Mouse (Mus musculus) monocyte, adult 2 months (primary cell): Measurements from ENCODE around the gene Prkaca.
A peak's percentile ranks its signal among the peaks of the same experiment; 100 is the strongest.
"Not testable (repeated sequence)": the region's sequence is repeated elsewhere in the genome, so short reads cannot be mapped to it uniquely, and the experiment has no call there.

ENCODE experiments used
- DNase-seq, 2 experiments: peaks; one replicate each; pipeline ENCODE4 v3.0.0; 2022; ENCODE audit warnings: low spot score in 2 of 2, low read depth in 1 of 2

The Prkaca gene

GRCm38 (mm10) chr8:83974521-83974920 lies 1.7 kb downstream of the Prkaca start:
- no peak for DNase-seq

GRCm38 (mm10) chr8:83976101-83976630 lies 3.4 kb downstream of the Prkaca start:
- no peak for DNase-seq

GRCm38 (mm10) chr8:83976779-83977350 lies 4.1 kb downstream of the Prkaca start:
- DNase-seq = no peak

GRCm38 (mm10) chr8:83977646-83978045 lies 4.9 kb downstream of the Prkaca start:
- DNase-seq = no peak

GRCm38 (mm10) chr8:83978200-83978599 lies 5.4 kb downstream of the Prkaca start:
- no peak for DNase-seq

- no peak for DNase-seq
These were observed 7.5 kb downstream of the Prkaca start for GRCm38 (mm10) chr8:83980250-83980649.

- DNase-seq = no peak
These were observed 8.1 kb downstream of the Prkaca start for GRCm38 (mm10) chr8:83980845-83981244.

GRCm38 (mm10) chr8:83981533-83981932 lies 8.7 kb downstream of the Prkaca start:
- DNase-seq = no peak

GRCm38 (mm10) chr8:83982449-83982848 lies 9.7 kb downstream of the Prkaca start:
- DNase-seq = no peak

- not testable (repeated sequence) for DNase-seq
These were observed 10.4 kb downstream of the Prkaca start for GRCm38 (mm10) chr8:83983222-83983621.

GRCm38 (mm10) chr8:83989243-83989642 lies 16.4 kb downstream of the Prkaca start:
- DNase-seq = no peak

GRCm38 (mm10) chr8:83990170-83990569 lies 17.4 kb downstream of the Prkaca start:
- no peak for DNase-seq

- DNase-seq = no peak
These were observed 19.7 kb downstream of the Prkaca start for GRCm38 (mm10) chr8:83992488-83992887.

- no peak for DNase-seq
These were observed 21.2 kb downstream of the Prkaca start for GRCm38 (mm10) chr8:83994030-83994429.

GRCm38 (mm10) chr8:83995973-83996372 lies 23.2 kb downstream of the Prkaca start:
- no peak for DNase-seq

GRCm38 (mm10) chr8:83996567-83997505 lies 24.0 kb downstream of the Prkaca start:
- DNase-seq = peak in 1 of 2 experiments; percentile 46

- no peak for DNase-seq
These were observed 24.8 kb downstream of the Prkaca start, which contains the start of gene Samd1 for GRCm38 (mm10) chr8:83997511-83998141. TSS of gene Samd1 (plus strand) at chr8:83997672.

GRCm38 (mm10) chr8:83998231-83999056 lies 25.7 kb downstream of the Prkaca start:
- DNase-seq = peak in 1 of 2 experiments; percentile 31

- DNase-seq = no peak
These were observed 26.4 kb downstream of the Prkaca start for GRCm38 (mm10) chr8:83999057-83999705.

- no peak for DNase-seq
These were observed 27.0 kb downstream of the Prkaca start for GRCm38 (mm10) chr8:83999825-84000224.
